Mouse (Mus musculus): ENCODE measurements at regions not wholly inside any gene's neighbourhood (a gene's known extent, or its start where the extent isn't known, plus 50 kb on each side); places are given as distances from the start of the nearest gene placed in this dataset.

DNA sequence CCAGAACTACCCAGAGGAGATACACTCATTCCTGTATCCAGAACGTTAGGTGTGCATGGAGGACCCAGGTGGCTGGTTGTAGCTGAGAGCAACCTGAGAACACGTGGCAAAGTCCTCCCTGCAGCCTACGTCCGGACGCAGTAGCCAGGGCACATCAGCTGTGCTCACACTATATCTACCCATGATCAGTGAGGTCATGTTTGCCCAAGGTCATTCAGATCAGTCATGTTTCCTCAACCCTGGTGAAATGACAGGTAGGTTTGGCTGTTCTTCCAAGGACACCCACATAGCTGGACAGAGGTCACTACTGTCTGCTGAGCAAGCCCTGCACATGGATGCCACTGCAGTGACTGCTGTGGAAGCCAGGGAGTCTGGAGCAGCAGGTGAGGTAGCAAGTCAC is 109.8 kb upstream of the Irf2bp2 start:
- TF ChIP-seq KAT2A (IDR thresholded peaks at IDR 0.05; ENCODE audit: insufficient replicate concordance, low read length) (no peak), TCF12 (IDR thresholded peaks at IDR 0.05; ENCODE audit: low read depth, low read length) (no peak), RCOR1 (conservative IDR thresholded peaks at IDR 0.05; ENCODE audit: low read depth, low read length) (no peak), MXI1 (IDR thresholded peaks at IDR 0.05; ENCODE audit: low read depth, low read length) (no peak), MYC (IDR thresholded peaks at IDR 0.05; ENCODE audit: low read depth, low read length) (no peak), HCFC1 (IDR thresholded peaks at IDR 0.05; ENCODE audit: low read depth, low read length) (no peak), EP300 (IDR thresholded peaks at IDR 0.05; ENCODE audit: low read length) (no peak), NRF1 (IDR thresholded peaks at IDR 0.05; ENCODE audit: low read depth, low read length) (no peak), PAX5 (IDR thresholded peaks at IDR 0.05; ENCODE audit: low read length) (no peak), ZMIZ1 (IDR thresholded peaks at IDR 0.05; ENCODE audit: low read depth, low read length) (no peak), CHD2 (IDR thresholded peaks at IDR 0.05; ENCODE audit: low read length) (no peak), POLR2AphosphoS2 (IDR thresholded peaks at IDR 0.05; ENCODE audit: low read depth, low read length) (no peak)
- no peak for DNase-seq (ENCODE audit: extremely low read depth)
- in situ Hi-C loops (cut with MboI; ENCODE audit: low pct_ligation_motif_present, low pct_unique_long_range_greater_than_20kb, low sequenced_read_pairs) (loop anchor here (5.0 kb wide), 1 partner anchor 39 kb away; no protein-coding TSS in a partner anchor), dilution Hi-C loops (cut with MboI; ENCODE audit: extremely low pct_ligation_motif_present, extremely low pct_unique_long_range_greater_than_20kb, low sequenced_read_pairs) (no loop called here)
- Histone ChIP-seq H3K4me2 (ENCODE audit: insufficient read depth, low read depth, poor library complexity, severe bottlenecking) (no peak overlapping the region), H3K9ac (ENCODE audit: insufficient read depth, low read depth) (no peak overlapping the region), H3K36me3 (replicated peaks in 1 of 2; ENCODE audit: control insufficient read depth in 1 of 2, insufficient read depth in 1 of 2, low read length in 1 of 2) (no peaks in the 10 kb centered on the region), H3K9me3 (replicated peaks; ENCODE audit: low read length) (no peaks in the 10 kb centered on the region), H3K4me1 (ENCODE audit: control insufficient read depth in 1 of 2, insufficient read depth in 2 of 2) (peaks cover 15 to 34% of the 10 kb centered on the region in 2 experiments), H3K4me3 (replicated peaks in 1 of 3; ENCODE audit: low read depth in 2 of 3, low read length in 2 of 3, poor library complexity in 1 of 3) (no peak overlapping the region), H3K79me2 (replicated peaks; ENCODE audit: control insufficient read depth, extremely low read depth, insufficient read depth, poor library complexity, severe bottlenecking) (no peaks in the 10 kb centered on the region), H3K27ac (ENCODE audit: insufficient read depth, low read depth) (no peak overlapping the region), H3K27me3 (replicated peaks) (no peaks in the 10 kb centered on the region)

DNA sequence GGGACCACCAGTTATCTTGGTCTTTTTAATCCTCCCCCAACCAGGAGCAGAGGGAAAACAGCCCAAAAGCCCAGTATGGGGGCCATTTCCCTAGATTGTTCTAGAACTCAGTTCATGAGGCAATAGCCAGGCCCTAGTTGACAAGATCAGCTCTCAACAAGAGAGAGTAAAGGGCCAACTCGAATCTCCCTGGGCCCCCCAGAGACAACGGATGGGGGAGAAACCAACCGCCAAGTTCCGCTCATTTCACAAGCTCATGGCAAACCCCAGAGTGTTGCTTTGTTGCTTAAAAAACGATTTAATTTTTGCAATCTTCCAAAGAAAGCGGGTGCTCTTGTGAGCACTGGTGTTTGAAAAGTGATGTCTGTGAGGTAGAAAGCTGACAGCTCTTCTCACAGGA is 108.5 kb upstream of the Irf2bp2 start:
- H3K27ac ChIP-seq (ENCODE audit: insufficient read depth, low read depth) = no peak overlapping the region
- TF ChIP-seq UBTF (IDR thresholded peaks at IDR 0.05; ENCODE audit: low read depth, low read length) (no peak), NELFE (IDR thresholded peaks at IDR 0.05; ENCODE audit: low read depth, low read length) (no peak), POLR2A (IDR thresholded peaks at IDR 0.05; ENCODE audit: low read depth, low read length) (no peak), ZC3H11A (IDR thresholded peaks at IDR 0.05; ENCODE audit: low read depth, low read length) (no peak), CHD1 (IDR thresholded peaks at IDR 0.05; ENCODE audit: low read depth, low read length) (no peak), RAD21 (IDR thresholded peaks at IDR 0.05; ENCODE audit: low read depth, low read length) (no peak), JUN (IDR thresholded peaks at IDR 0.05; ENCODE audit: insufficient read depth, low read depth, low read length) (no peak), PAX5 (IDR thresholded peaks at IDR 0.05; ENCODE audit: low read length) (no peak), BHLHE40 (IDR thresholded peaks at IDR 0.05; ENCODE audit: low read depth, low read length) (no peak), MXI1 (IDR thresholded peaks at IDR 0.05; ENCODE audit: low read depth, low read length) (no peak), CHD2 (IDR thresholded peaks at IDR 0.05; ENCODE audit: low read length) (no peak), NRF1 (IDR thresholded peaks at IDR 0.05; ENCODE audit: low read depth, low read length) (no peak), HCFC1 (IDR thresholded peaks at IDR 0.05; ENCODE audit: low read depth, low read length) (no peak)
- DNase-seq (ENCODE audit: extremely low read depth) = no peak
- no peaks in the 10 kb centered on the region for H3K36me3 ChIP-seq (replicated peaks in 1 of 2; ENCODE audit: control insufficient read depth in 1 of 2, insufficient read depth in 1 of 2, low read length in 1 of 2)
- peaks cover 17 to 47% of the 10 kb centered on the region in 2 experiments for H3K4me1 ChIP-seq (ENCODE audit: control insufficient read depth in 1 of 2, insufficient read depth in 2 of 2)
- in situ Hi-C loops (cut with MboI; ENCODE audit: low pct_ligation_motif_present, low pct_unique_long_range_greater_than_20kb, low sequenced_read_pairs) (loop anchor here (5.0 kb wide), 1 partner anchor 40 kb away; no protein-coding TSS in a partner anchor), dilution Hi-C loops (cut with MboI; ENCODE audit: extremely low pct_ligation_motif_present, extremely low pct_unique_long_range_greater_than_20kb, low sequenced_read_pairs) (no loop called here)
- no peak overlapping the region for H3K4me3 ChIP-seq (replicated peaks in 1 of 3; ENCODE audit: low read depth in 2 of 3, low read length in 2 of 3, poor library complexity in 1 of 3)
- H3K9me3 ChIP-seq (replicated peaks; ENCODE audit: low read length) = no peaks in the 10 kb centered on the region
- H3K27me3 ChIP-seq (replicated peaks) = no peaks in the 10 kb centered on the region
- H3K9ac ChIP-seq (ENCODE audit: insufficient read depth, low read depth) = no peak overlapping the region
- H3K79me2 ChIP-seq (replicated peaks; ENCODE audit: control insufficient read depth, extremely low read depth, insufficient read depth, poor library complexity, severe bottlenecking) = no peaks in the 10 kb centered on the region
- no peak overlapping the region for H3K4me2 ChIP-seq (ENCODE audit: insufficient read depth, low read depth, poor library complexity, severe bottlenecking)
